Mouse (Mus musculus) layer of hippocampus, postnatal 25 days (tissue): ENCODE data around the gene Ptpn20. TPM values are rescaled to one million over a fixed set of nuclear protein-coding genes. Genes with fewer than 3 reads are reported as not detected.

ENCODE experiments used
- DNase-seq, 2 experiments: peaks; one replicate each; pipeline ENCODE4 v3.0.0; 2022; ENCODE audit warnings: mixed read lengths in 2 of 2, low spot score in 1 of 2; ENCODE audit errors: extremely low spot score in 1 of 2
- total RNA-seq, 2 experiments: library from RNA; stranded (reverse); gene quantifications; 2 replicates each; pipeline ENCODE4 v1.2.3; 2021

Ptpn20 gene
- under 1 TPM; 0.63 to 0.81 TPM for total RNA-seq

DNA sequence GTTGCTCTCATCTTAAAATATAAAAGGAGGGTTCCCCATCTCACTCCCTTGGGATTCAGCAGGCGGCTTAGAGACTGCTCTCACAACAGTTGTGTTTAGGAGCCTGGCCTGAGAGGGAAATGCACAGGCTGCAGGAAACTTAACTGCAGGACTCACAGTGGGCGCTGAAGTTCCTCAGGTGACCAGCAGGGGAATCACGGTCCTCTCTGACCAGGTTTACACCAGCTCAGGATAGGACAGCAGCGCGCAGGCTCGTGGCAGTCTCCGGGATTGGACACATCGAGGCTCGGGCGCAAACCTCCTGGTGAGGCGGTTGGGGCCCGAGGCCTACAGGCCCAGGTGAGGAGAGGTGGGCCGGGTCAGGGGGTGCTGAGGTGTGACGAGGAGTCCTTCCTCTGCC, at the start of gene Ptpn20:
Gene Ptpn20, plus strand, starts transcription at position 257 of the 400 bp plus-strand sequence.
- no peak for DNase-seq

DNA sequence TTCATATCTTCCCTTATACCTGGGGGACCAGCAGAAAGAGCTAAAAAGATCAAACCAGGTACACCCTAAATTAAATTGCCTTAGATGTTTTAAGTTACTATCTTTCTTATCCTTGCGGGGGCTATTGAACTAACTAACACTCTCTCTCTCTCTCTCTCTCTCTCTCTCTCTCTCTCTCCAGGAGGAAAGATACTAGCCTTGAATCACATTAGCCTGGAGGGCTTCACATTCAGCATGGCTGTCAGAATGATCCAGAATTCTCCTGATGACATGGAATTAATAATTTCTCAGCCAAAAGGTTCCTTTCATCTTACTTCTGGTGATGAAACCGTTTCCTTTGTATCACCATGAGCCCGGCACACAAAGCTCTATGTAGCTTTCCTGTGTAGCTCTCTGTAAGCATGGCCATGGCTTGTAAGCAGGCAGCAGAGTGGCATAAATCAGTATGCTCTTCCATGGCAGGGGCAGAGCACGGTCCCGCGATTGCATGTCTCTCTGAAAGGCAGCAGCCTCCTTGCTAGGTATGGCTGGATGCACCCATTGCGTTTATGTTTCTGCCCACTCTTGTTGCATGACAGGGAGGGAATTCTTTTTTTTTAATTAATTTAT, 49.3 kb upstream of the Ptpn20 start:
- no peak for DNase-seq

GRCm38 (mm10) chr14:33545565-33546143, 43.4 kb upstream of the Ptpn20 start:
- DNase-seq, result no peak

DNA sequence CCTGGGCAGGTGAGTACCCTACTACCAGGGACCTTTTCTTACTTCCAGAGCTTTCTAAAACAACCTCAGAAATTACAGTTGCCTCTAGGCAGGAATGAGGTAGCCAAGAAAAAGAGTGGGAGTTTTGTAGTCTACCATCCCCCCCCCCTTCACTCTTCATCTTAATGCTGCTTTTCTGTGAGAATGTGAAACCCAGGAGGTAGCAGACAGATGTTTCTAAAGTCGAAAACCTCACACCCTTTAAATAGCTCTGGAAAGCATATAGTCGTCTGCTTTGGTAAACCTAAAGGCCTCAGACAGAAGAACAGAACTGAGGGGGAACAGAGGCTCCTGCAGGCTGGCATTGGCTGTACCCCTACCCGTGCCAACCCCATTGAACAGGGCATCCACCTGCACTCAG, 40.4 kb upstream of the Ptpn20 start:
- DNase-seq, result no peak

DNA sequence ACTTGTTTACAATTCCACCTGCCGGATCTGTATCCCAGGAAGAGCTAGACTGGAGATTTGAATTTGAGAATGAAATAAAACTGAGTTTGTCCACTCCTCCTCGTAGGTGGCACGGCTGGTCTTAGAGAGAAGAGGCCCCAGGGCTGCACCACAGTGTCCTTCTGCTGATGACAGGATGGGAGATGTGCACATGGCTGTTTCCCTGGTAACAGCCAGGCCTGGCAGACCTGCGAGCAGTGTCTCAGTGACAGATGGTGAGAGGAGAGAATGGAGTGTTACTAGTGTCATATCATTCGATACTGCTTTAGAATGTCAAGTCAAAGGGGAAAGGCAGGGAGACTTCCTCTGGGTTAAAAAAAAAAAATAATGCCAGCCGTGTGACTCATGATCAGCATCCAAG, 39.2 kb upstream of the Ptpn20 start:
- DNase-seq, result no peak

GRCm38 (mm10) chr14:33570737-33571136, 18.3 kb upstream of the Ptpn20 start:
- no peak for DNase-seq

- DNase-seq, result no peak
These were observed 15.4 kb upstream of the Ptpn20 start for GRCm38 (mm10) chr14:33573643-33574042.

DNA sequence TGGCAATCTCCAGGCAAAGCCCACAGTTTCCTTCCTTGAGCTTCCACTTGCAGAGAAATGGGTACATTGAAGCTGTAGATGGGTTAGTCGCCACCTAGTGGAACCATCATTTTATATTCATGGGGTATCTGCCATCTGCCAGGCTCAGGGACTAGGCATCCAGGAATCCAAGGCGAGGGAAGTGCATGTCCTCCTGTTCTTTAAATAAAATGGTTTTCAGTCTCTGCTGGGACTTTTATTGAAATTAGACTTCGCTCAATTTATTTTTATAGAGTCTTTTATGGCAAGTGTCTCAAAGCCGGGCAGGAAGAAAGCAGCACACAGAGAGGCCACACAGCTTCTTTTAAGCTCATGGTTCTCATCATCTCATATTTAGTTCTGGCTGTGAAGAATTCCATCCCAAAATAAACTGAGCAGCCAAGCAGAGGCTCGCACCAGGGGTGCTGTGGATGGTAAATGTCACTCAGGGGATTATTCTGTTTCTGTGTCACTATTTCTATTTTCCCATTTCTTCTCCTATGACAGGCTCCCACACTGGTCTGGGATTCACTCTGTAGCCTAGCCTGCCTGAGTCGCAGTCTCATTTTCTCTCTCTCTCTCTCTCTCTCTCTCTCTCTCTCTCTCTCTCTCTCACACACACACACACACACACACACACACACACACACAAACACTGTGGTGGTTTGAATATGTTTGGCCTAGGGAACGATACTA, 9.1 kb upstream of the Ptpn20 start:
- DNase-seq, result peak in 1 of 2 experiments; percentile 4

GRCm38 (mm10) chr14:33598376-33599130, 9.5 kb downstream of the Ptpn20 start:
- no peak for DNase-seq

DNA sequence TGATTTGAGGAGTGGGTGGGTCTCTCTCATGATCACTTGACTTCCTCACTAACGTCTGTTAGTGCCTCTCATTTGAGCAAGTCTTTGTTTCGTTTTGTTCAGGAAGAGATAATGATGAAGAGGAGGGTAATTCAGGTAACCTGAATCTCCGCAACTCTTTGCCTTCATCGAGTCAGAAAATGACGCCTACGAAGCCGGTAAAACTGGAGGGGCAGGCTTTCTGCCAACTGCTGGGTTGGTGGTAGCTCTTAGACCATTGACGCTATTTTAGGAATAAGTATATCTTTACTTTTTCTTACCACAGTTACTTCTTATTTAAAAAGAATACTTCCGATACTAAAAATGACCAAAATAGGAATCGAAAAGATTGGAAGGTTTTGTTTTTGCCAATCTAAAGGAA, 18.4 kb downstream of the Ptpn20 start:
- no peak for DNase-seq

DNA sequence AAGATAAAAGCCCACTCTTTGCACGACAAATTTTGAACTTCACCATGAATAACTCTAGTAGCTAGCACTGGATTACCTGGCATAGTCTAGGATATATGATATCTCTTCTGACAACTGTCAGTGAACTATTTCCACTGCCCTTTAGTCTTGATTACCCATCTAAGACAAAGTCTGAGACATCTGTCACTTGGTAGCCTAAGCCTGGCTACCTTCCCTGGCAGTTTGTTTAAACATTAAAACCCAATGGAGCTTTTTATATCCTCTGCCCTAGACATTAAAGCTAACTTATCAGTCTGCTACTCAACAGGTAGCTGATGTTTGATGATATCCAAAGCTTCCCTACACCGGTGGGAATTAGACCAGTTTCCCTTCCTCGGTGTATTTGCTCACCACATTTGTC, 36.0 kb downstream of the Ptpn20 start:
- no peak for DNase-seq

DNA sequence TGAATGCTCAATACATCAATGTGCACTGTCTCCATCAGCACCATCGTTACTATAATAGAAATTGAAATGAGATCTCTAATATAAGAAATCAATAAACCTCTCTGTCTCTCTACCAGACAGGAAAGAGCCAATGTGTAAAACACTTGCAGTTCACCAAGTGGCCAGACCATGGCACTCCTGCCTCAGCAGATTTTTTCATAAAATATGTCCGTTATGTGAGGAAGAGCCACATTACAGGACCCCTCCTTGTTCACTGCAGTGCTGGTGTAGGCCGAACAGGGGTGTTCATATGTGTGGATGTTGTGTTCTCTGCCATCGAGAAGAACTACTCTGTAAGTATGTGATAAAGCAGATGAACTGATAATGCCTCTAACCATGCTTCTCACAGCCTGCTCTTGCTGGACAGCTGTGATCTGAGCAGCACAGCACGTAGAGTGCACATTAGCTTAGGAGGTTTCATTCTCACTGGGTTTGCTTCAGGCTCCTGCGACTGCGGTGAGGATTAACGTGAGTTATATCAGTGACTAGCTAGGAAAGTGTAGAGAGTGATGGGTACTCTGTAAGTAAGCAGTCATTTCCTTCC, 43.9 kb downstream of the Ptpn20 start:
- DNase-seq, result peak in 1 of 2 experiments; percentile 37

- DNase-seq, result no peak
These were observed 45.3 kb downstream of the Ptpn20 start for GRCm38 (mm10) chr14:33634354-33634753.

DNA sequence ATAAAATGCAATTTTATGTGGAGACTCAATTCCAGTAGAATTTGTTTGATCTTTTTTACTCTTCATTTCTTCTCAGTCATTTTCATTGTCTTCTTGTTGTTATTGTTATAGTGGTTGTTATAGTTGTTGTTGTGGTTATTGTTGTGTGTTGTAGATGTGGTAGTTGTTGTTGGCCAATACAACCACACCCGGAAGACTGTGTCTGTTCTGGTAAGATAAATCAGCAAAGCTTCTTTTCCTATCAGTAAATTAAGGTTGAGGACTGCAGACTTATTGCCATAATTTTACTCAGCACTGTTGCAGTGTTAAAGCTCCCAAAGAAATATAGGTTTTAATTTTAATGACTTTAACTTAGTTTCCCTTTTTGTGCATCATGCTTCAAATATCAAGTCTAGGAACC, 45.8 kb downstream of the Ptpn20 start:
- DNase-seq, result no peak

DNA sequence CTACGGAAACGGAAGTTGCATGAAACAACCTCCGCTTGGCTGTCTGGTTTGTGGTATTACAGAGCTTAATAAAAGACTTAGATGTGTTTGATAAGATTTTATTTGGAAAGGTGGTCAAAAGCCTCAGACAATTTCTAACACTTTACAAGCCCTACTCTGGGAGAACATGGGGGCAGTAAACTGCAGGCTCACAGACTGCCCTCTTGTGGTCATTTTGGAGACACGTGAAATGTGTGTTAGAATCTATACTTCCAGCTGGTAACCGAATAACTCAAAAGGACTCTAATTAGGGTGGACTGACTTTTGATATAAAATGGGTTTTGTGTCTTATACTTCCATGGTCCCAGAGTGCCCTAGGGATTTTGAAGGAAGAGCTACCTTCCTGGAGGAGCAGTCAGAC, 50.4 kb downstream of the Ptpn20 start:
- DNase-seq, result no peak

DNA sequence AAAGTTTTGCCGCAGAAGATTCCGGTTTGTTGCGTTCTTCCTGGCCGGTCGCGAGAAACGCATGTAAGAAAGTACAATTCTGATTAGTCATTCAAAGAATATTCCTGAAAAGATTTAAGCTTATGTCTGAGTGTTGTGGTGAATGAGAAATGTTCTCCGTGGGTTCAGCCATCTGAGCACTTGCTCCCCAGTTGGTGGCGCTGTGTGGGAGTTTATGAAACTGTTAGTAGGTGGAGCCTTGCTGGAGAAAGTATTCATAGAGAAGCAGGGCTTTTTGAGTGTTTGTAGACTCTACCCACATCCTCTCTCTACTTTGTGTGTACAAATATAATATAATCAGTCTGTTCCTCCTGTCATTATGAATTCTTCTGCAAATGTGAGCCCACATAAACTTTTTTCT, 61.7 kb downstream of the Ptpn20 start:
- DNase-seq, result peak in 1 of 2 experiments; percentile 37

DNA sequence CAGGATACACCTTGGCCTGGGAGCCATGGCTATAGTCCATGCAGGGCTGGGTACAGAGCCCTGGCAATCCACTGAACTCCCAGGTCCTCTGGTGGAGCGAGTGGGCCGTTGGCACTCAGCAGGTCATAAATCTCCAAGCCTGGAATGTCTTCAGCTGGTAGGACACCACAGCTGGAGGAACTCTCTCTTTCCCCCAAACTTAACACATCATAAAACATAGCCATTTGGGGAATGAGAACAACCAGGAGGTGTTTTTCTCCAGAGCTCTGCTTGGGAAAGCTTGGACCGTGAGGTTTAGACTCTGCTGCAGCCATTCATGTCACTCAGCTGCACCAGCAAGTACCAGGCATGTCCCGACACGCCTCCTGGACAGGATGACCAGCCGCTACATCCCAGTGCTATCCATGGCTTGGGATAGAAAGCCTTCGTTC, 68.5 kb downstream of the Ptpn20 start:
- no peak for DNase-seq

GRCm38 (mm10) chr14:33658331-33658730, 69.3 kb downstream of the Ptpn20 start:
- no peak for DNase-seq

GRCm38 (mm10) chr14:33662080-33662479, 73.1 kb downstream of the Ptpn20 start:
- DNase-seq, result no peak

DNA sequence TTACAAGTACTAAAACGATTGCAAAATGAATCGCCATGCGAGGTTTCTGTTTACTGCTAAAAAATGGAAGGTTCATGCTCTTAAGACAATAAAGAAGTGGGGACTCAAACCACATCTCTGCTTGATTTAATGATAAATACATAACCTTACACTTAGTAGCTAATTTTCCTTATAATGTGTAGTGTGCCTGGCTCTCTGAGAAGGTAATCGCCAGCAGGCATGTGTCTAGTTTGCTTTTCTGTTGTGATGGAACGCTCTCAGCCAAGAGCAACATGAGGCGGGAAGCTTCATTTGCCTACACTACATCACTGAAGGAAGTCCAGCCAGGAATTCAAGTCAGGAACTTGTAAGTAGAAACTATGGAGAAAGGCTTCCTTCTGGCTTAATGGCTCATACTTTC, 77.3 kb downstream of the Ptpn20 start:
- DNase-seq, result no peak

DNA sequence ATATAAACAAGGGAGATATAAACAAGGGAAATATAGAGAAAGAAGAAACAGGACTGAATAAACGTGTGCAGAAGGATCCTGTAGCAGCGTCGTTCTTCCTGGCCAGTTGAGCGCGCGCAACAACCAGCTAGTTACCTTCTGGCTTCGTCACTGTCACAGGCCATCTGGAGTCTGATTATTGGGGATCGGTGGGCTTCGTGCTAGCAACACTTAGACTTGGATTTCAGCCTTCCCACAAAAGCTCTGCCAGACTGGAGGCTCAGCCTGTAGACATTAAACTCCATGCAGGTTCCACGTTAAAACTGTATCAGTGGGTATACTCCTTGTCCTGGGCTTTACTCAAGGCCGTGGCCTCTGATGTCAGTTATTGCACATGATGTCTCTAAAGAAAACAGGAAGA, 80.9 kb downstream of the Ptpn20 start:
- no peak for DNase-seq
